Mouse (Mus musculus) heart, adult 9 months (tissue): ENCODE results near the gene Erp44.

Source experiments
- DNase-seq, 2 experiments: peaks; one replicate each; pipeline ENCODE4 v3.0.0; 2022; ENCODE audit warnings: low spot score in 2 of 2

Gene Erp44

GRCm38 (mm10) chr4:48236721-48237120 lies 42.6 kb downstream of the Erp44 start:
- DNase-seq: no peak

DNA sequence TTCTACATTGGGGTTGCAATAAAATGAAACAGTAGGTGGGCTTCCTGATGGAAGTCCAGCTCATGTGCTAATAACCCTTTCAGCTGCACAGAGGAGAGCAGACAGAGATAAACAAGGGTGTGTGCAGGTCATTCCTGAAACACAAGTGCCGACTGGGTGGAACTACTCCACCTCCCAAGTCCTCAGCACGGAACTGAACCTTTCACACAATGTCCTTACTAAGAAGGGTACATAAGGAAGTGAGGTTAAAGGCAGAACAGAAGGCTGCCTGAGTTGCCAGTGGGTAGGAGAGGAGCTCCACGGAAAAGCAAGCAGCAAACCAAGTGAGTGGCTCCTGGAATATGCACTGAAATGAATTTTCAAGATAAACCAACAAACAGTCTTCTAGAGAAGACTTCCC lies 52.6 kb downstream of the Erp44 start:
- DNase-seq: no peak

GRCm38 (mm10) chr4:48225604-48226003 lies 53.8 kb downstream of the Erp44 start:
- no peak for DNase-seq

- DNase-seq: peak; percentile 42 to 66
Observed at GRCm38 (mm10) chr4:48225173-48225572, 54.2 kb downstream of the Erp44 start.

DNA sequence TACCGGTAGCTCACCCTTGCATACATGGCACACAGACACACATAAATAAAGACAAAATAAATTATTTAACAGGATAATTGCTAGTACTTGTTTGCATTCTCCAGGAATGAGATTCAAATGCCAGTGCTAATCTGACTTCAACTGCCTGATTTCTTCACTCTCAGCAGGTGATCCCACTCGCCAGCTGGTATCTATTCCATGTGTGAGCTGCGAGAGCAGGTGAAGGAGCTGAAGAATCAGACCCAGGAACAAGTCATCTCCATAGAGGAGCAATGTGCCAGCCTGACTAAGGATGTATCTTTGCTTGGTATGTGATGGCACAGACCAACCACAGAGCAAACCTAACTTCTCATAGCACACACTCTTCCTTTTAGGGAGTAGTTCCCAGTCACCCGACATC lies 75.8 kb downstream of the Erp44 start:
- DNase-seq: no peak

DNA sequence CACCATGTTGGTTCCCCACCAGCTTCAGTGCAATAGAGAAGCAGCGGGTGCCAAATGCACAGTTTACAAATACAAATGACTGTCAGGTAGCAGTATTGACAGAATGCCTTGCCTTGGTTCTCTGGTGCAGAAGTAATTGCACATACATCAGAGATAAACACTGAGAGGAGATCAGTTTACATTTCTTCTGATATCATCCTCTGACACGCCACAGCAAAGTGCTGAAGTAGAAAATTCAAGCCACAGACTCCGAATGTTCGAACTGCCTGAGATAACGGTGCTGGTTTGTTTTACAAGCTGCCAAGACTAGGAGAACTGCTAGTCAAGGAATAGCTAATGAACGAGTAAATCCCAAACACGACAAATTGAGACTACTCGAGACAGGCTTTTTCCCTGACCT lies 80.9 kb downstream of the Erp44 start:
- DNase-seq: no peak

DNA sequence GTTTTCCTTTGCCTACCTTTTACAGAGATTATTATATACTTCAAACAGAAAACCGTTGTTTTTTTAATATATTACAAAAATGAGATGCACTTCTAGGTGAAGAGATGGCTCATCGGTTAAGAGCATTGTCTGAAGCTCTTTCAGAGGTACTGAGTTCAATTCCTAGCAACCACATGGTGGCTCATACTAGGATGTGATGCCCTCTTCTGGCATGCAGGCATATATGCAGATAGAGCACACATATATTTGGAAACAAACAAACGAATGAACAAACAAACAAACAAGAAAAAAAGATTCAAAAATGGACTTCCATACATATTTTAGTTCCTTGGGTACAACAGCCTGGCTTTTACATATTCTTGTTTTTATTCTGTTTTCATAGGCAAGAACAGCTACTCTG lies 81.4 kb downstream of the Erp44 start:
- no peak for DNase-seq

GRCm38 (mm10) chr4:48182115-48182806 lies 97.1 kb downstream of the Erp44 start:
- no peak for DNase-seq

DNA sequence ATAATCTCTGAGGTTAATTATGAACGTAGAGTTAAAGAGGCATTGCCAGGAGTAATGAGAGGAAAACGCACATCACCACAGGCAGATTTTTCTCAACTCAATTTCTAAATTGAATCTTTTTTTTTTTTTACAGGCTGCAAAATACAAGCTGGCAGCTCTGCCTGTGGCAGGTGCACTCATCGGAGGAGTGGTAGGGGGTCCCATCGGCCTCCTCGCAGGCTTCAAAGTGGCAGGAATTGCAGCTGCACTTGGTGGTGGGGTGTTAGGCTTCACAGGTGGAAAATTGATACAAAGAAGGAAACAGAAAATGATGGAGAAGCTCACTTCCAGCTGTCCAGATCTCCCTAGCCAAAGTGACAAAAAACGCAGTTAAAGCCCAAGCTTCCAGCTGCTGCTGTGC lies 98.0 kb downstream of the Erp44 start:
- no peak for DNase-seq

DNA sequence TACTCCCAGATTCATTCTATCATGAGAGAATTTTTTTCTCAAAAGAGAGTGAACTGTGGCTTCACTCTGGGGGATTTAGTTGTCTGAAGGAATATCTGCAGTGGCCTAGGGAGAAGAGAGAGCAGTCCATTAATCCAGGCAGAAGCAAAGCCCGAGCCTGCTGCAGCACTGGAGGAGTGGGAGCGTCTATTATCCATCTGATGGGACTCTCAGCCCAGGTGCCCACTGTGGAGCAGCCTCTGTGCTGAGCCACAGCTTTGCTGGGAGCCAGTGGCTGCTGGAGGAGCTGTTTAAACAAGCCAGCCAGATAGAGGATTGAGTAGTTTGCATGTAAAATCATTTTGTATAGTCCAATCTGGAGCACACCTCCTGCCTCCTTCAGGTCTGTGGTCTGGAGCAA lies 98.4 kb downstream of the Erp44 start:
- no peak for DNase-seq

DNA sequence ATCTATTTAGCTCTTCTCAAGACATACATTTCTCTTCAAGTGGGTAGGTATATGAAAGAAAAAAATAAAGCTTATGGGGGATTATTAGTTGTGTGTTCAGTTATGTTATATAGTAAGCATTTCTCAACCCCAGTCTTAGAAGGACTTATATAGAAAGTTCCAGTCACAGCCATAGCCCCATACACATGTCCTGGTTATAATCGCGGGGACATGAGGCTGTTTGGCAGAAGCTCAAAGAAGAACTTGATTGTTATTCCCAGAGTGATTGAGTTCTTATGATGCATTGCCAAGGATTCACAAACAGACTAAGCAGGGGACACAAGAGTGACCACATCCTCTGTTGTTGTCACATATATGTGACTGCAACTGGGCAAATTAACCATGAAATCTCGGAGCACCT lies 103.7 kb downstream of the Erp44 start:
- DNase-seq: no peak

- DNase-seq: no peak
Observed at GRCm38 (mm10) chr4:48163851-48164250, 115.5 kb downstream of the Erp44 start.

- no peak for DNase-seq
Observed at GRCm38 (mm10) chr4:48160386-48160785, 119.0 kb downstream of the Erp44 start.

- no peak for DNase-seq
Observed at GRCm38 (mm10) chr4:48155864-48156263, 123.5 kb downstream of the Erp44 start.

DNA sequence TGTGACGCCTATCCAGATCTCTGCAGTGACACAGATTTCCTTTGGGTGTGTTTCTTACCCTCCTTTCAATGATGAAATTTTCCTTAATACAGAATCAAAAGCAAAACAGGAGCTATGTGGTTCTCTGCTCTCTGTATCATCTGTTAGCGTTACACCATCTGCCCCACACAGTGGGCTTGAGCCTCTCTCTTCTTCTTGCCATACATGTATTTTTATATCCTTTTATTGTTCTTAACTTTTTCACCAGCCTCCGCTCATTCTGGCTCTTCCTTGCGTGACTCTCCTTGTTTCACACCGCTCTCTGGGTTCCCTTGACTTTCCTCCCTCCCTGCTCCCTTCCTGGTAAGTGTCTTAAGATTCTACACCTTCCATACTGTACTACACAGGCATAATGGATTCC lies 126.1 kb downstream of the Erp44 start:
- no peak for DNase-seq

DNA sequence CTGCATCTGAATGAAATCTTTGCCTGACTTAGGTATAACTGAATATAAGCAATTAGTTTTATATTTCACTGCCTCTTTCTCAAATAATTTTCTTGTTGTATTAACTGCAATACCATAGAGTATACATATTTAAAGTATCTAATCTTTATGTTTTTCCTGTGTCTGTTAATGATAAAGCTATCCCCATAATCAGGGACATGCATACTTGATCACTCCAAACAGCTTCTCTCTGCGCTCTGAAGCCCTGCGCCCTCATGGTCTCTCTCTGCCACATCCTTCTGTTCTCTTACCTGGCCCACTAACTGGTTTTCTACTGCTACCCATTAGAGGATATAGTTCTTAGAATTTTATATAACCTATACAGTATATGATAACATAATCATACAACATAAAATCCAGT lies 129.9 kb downstream of the Erp44 start:
- DNase-seq: no peak
